Mouse (Mus musculus) B cell, adult 67 days (primary cell): ENCODE data around the gene Ctc1. TPM values are rescaled to one million over a fixed set of nuclear protein-coding genes. Genes with fewer than 3 reads are reported as not detected.

Experiments used
- total RNA-seq, 2 experiments: library from RNA; stranded (reverse); gene quantifications; 4 replicates each; pipeline ENCODE4 v1.2.4; 2023

Gene Ctc1
- total RNA-seq: 10 to 100 TPM; 34.0 to 35.6 TPM

DNA sequence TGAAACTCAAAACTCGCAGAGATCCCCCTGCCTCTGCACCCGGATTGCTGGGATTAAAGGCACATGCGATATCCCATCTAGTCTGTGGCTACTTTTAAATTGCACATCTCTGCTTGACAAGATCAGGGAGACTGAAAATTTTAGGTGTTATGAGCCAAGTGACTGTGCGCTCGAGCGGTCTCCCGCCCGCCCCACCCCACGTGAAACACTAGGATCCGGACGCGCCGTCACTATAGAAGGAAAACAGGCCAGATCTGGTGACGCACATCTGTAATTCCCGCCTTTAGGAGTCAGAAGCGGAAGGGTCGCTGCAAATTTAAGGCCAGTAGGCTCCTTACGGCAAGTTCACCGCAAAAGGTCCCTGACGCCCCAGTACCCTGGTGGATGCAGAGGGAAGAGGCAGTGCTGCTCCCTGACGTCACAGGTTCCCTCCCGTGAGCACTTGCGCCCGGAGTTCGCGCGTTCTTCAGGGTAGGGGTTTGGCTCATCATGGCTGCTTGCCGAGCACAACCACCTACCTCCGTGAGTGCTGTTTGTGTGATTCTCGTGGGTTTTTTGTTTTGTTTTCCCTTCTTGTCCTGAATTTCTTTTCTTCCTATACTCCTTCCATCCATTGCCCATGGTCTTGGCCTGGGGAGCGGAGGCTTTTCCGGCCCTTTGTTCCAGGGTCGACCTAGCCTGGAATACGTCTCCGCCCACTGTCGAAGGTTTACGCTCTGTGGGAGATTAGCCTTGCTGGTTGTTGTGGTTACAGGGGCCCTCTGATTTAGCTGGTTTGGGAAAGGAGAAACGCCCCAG is at the start of gene Ctc1:
Ctc1 (plus strand) TSS at position 268 of the 798 bp plus-strand sequence.

DNA sequence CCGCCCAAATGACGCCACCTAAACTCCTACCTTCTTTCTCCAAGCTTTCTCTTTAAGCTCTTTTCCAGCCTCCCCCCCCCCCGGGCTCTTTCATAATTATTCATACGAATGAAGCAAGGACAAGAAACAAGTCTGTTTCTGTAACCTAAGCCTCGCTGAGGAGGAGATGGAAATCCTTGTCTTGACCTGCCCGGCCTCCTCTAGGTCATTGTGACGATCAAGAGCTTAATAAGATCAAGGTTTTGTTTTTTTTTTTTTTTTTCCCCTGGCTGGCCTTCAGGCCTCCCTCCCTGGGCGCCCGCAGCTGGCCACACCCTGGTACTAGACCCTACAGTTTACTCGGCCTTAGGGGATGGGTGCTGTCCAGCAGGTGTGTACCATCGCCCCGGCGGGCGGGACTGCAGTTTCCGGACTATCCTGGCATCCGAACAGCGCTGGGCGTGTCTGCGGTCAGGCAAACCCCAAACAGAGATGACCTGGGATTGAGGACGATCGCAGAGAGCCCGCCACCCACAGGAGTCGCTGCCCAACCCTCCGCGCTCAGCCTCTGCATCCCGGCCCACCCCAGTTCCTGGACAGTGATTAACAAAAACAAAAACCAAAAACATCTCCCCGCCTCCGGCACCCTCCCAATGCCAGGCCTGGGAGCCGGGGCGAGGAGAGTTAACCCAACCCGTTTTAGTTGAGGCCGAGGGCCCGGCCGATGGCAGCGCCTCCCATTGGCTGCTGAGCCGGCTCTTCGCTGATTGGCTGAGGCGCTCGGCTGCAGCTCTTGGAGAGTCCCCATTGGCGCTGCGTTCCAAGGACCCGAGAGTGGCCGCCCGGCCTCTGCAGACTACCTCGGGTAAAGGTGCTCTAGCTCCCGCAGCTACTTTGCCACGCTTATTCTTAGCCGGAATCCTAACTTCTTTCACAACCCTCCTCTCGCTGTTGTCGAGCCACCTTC is 48.1 kb upstream of the Ctc1 start, which contains the start of gene Slc25a35:
Slc25a35 (plus strand) TSS at position 795 of the 946 bp plus-strand sequence.

DNA sequence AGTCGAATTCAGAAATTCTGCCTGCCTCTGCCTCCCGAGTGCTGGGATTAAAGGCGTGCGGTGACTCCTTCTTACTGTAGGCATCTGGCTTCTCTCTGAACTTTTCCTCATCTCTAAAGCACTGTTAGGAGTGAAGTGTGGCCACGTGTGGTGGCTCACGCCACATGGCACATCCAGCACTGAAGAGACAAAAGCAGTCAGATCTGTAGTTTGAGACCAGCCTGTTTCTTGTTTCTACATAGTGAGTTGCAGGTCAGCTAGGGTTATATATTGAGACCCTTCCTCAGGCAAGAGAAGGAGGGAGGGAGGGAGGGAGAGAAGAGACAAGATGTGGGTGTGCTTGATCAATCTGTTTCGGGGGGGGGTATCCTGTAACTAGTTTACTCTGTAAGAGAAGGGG is 40.6 kb upstream of the Ctc1 start, which contains the start of gene Rangrf:
Rangrf (minus strand) TSS at position 101 of the 400 bp plus-strand sequence.

DNA sequence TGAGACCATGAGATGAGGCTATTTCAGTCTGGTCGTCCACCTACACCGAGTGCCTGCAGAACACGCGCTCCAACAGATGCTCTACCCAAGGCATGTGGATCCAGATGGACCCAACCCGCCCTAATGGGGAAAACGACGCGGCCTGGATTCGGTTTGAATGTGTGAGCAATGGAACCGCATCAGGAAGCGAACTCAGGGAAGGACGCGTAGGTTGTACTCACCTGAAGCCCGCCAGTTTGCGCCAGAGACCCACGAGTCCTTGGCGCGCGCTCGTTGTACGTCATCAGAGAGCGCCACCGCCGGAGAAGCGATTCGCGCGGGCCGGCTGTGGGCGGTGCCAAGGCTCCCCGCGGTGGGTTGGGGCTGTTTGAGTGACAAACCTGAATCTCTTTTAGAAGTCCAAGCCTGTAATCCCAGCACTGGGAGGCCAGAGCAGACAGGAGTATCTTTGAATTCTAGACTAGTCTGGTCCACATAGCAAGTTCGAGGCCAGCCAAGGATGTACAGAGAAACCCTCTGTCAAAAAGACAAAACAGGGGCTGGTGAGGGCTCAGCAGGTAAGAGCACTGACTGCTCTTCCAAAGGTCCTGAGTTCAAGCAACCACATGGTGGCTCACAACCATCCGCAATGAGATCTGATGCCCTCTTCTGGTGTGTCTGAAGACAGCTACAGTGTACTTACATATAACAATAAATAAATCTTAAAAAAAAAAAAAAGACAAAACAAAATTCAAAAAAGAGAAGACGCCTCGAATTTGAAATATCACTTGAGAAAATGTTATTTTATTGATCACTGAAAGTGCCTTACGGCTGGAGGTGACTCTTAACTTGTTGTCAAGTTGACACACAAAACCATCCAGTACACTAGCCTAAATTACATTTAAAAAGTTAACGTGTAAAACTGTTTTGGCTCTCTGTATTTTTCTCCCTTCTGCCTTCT is 7.3 kb upstream of the Ctc1 start, which contains the start of gene Pfas:
Pfas (minus strand) TSS at position 279 of the 940 bp plus-strand sequence.

DNA sequence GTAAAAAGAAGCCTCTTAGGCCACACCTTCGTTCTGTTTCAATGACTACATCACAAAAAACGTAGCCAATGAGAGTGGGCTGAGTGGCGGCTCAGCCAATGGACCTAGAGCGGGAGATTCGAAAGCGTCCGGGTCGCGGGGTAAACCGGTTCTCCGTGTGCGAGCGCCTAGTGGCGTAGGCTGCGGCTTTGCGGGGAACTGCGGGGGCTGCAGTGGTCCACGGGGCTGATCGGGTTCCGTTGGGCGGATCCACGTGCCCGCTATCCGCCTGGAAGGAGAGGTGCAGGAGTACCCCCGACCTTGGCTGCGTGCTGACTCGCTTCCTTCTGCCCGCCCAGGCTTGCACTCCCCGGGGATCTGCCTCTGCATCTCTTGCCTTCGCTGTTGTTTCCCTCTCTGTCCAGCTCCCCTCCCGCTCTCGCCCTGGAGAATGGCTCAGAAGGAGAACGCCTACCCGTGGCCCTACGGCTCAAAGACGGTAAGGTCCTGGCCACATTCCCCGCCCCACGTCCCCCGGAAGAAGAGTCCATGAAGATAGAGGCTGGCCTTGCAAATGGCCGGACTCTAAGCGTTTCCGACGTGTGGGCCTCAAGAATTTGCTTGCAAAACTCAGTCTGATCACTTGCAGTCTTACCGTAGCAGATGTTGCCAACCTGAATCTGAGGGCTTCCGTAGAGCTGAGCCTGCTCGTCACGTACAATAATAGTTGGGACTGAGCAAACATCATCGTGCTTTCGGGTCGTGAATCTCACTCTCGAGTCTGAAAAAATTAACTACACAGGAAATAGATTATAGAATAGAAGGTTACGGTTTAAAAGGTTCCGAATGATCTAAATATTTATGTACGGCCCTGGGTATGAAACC is 30.1 kb downstream of the Ctc1 start, which contains the start of gene Aurkb:
Aurkb (plus strand) TSS at position 117 of the 864 bp plus-strand sequence.

DNA sequence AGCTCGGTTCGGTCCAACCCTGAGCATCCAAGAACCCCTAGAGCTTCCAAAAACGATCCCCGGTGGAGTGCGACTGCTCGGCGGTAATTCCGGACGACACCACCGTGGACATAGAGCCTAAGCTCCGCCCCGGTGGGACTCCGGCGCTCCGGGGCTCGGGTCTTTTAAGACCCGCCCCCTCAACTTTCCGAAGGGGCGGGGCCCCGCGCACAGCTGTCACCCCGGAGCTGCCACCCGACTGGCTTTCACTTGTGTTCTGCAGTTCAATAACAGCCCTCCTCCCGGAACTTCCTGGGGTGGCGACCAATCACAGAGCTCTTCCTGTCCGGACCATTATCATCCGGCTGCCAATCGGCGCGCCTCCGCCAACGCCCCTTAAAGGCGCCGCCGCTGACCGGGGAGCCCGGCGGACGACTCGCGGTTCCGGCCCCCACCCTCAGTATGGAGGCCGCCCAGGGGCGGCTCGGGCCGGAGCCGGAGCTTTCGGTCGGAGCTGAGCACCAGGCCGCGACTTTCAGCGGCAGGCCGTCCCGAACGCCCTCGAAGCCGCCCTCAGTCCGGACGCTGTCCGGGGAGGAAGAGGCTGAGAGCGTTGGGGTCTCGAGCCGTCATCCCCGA is 43.8 kb downstream of the Ctc1 start, which contains the start of gene Borcs6:
Borcs6 (plus strand) TSS at position 361 of the 618 bp plus-strand sequence.

DNA sequence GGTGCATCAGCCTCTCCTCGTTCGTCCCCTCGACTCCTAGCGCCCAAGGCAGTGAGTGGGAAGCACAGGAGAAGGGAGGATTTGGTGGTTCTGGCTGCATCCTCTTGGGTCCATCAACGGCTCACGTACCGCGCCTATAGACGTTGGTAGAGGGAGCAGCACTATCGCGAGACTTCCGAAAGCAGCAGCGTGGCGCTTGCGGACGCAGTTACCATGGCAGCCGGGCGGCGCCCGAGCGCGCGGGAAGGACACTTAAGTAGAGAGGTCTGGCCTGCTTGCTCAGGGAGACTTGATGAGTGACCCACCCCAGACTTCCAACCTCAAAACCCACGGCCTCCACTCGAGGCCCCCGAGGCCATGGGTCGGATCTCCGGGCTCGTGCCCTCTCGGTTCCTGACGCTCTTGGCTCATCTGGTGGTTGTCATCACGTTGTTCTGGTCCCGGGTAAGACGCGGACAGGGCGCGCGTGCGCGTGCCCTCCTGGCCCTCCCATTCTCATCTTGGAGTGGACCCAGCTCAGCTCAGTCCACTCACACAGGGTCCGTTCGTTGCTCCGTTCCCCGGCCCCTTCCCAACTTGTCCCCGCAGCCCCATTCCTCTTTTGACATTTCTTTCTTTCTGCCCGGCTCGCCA is 55.0 kb downstream of the Ctc1 start, which contains the start of gene Tmem107:
Tmem107 (plus strand) TSS at position 217 of the 633 bp plus-strand sequence.

Other genes starting within 250 kb of the Ctc1 start
- gene Ndel1, start 144.1 kb upstream of the Ctc1 start, total RNA-seq: 10 to 100 TPM; 46.7 to 57.8 TPM
- gene Rnf222, start 127.4 kb upstream of the Ctc1 start, total RNA-seq: not detected
- gene Rpl26, start 114.3 kb upstream of the Ctc1 start, total RNA-seq: 1,000 to 10,000 TPM; 2,344 to 2,392 TPM
- gene Odf4, start 88.8 kb upstream of the Ctc1 start, total RNA-seq: not detected
- gene Arhgef15, start 58.4 kb upstream of the Ctc1 start, total RNA-seq: not detected
- gene Slc25a35, start 47.8 kb upstream of the Ctc1 start, total RNA-seq: 1 to 10 TPM; 3.5 to 6.0 TPM
- 1 to 10 TPM; 3.9 to 6.6 TPM for gene Rangrf, start 40.7 kb upstream of the Ctc1 start, total RNA-seq
- 10 to 100 TPM; 32.0 to 32.7 TPM for gene Pfas, start 7.5 kb upstream of the Ctc1 start, total RNA-seq
- 1 to 10 TPM; 7.0 to 7.1 TPM for gene Aurkb, start 29.7 kb downstream of the Ctc1 start, total RNA-seq
- gene Borcs6, start 43.8 kb downstream of the Ctc1 start, total RNA-seq: 10 to 100 TPM; 22.2 to 22.5 TPM
- gene Tmem107, start 54.9 kb downstream of the Ctc1 start, total RNA-seq: 1 to 10 TPM; 1.5 to 6.3 TPM
- gene Vamp2, start 72.6 kb downstream of the Ctc1 start, total RNA-seq: 100 to 1,000 TPM; 510 to 518 TPM
- gene Per1, start 79.3 kb downstream of the Ctc1 start, total RNA-seq: 100 to 1,000 TPM; 495 to 638 TPM
- under 1 TPM in 1 of 2 experiments, not detected in 1; 0.30 TPM for gene Hes7, start 104.5 kb downstream of the Ctc1 start, total RNA-seq
- gene 9130213A22Rik, start 106.7 kb downstream of the Ctc1 start, total RNA-seq: not detected
- gene Aloxe3, start 110.0 kb downstream of the Ctc1 start, total RNA-seq: 1 to 10 TPM in 1 of 2 experiments, under 1 TPM in 1; 0.83 to 1.1 TPM
- gene Alox12b, start 141.1 kb downstream of the Ctc1 start, total RNA-seq: not detected
- gene Alox8, start 181.9 kb downstream of the Ctc1 start, total RNA-seq: under 1 TPM in 1 of 2 experiments, not detected in 1; 0.21 TPM
- gene Gucy2e, start 221.1 kb downstream of the Ctc1 start, total RNA-seq: not detected